In genomic region chr2:24400711-24401110, GRCm38 (mm10) we compare ENCODE assay signal across 24 mouse cellular contexts.
"Had no signal": no experiment of that assay in that cellular context is flagged by ENCODE, and none has a peak within 500 bp of the region (broad histone marks: within the 10 kb centered on the region; RNA-seq: fewer than 3 reads in every experiment).

No protein-coding gene starts in this region.

- H3K4me1 ChIP-seq: liver, embryonic 12.5 days had no signal

- H3K9me3 ChIP-seq: heart, embryonic 10.5 days; heart, embryonic 13.5 days; hindbrain, embryonic 13.5 days; hindbrain, embryonic 15.5 days; kidney, embryonic 15.5 days; limb, embryonic 13.5 days; limb, embryonic 15.5 days; liver, embryonic 12.5 days had no signal

- DNase-seq: gastrocnemius, postnatal 14 days; gastrocnemius, postnatal 36 days; heart, adult 18-20 months; kidney, adult 11 months; kidney, adult 2 months; kidney, adult 9 months; kidney, postnatal 14 days; kidney, postnatal 36 days; layer of hippocampus, adult 9-11 months; layer of hippocampus, postnatal 36 days; left cerebral cortex, postnatal 4 days; lung, adult 18-20 months had no signal

- ATAC-seq: hindbrain, postnatal 0 days; intestine, embryonic 16.5 days; liver, embryonic 12.5 days had no signal

- H3K27ac ChIP-seq: heart, embryonic 10.5 days; heart, embryonic 13.5 days; hindbrain, embryonic 13.5 days; hindbrain, embryonic 15.5 days; hindbrain, postnatal 0 days; kidney, embryonic 15.5 days; kidney, postnatal 0 days; limb, embryonic 13.5 days; limb, embryonic 15.5 days; liver, embryonic 12.5 days; liver, embryonic 14.5 days had no signal

- H3K36me3 ChIP-seq: heart, embryonic 10.5 days; heart, embryonic 13.5 days; hindbrain, embryonic 13.5 days; hindbrain, embryonic 15.5 days; kidney, embryonic 15.5 days; limb, embryonic 13.5 days; limb, embryonic 15.5 days had no signal

- H3K4me2 ChIP-seq: heart, embryonic 13.5 days; hindbrain, embryonic 13.5 days; hindbrain, embryonic 15.5 days; kidney, embryonic 15.5 days; limb, embryonic 13.5 days; limb, embryonic 15.5 days; liver, embryonic 12.5 days had no signal

- H3K4me3 ChIP-seq: heart, embryonic 10.5 days; heart, embryonic 13.5 days; hindbrain, embryonic 13.5 days; hindbrain, embryonic 15.5 days; kidney, embryonic 15.5 days; limb, embryonic 13.5 days; limb, embryonic 15.5 days; liver, embryonic 12.5 days had no signal

- H3K9ac ChIP-seq: heart, embryonic 13.5 days; hindbrain, embryonic 13.5 days; hindbrain, embryonic 15.5 days; kidney, embryonic 15.5 days; limb, embryonic 13.5 days; limb, embryonic 15.5 days; liver, embryonic 12.5 days; liver, embryonic 14.5 days had no signal

- H3K27me3 ChIP-seq: limb, embryonic 15.5 days; liver, embryonic 12.5 days had no signal
